Mouse (Mus musculus) midbrain, embryonic 15.5 days (tissue): Measurements from ENCODE around the gene Galnt10. TPM values are rescaled to one million over a fixed set of nuclear protein-coding genes. Genes with fewer than 3 reads are reported as not detected.

Source experiments
- ATAC-seq: fragments of 200-750 bp; cut with Nextera tagmentation; replicated peaks from 2 replicates; pipeline ENCODE4 v1.8.0; 2017; ENCODE audit warnings: moderate TSS enrichment
- H3K27ac ChIP-seq: fragments of 300-500 bp; sonication (generic); 2 replicates; pipeline ENCODE4 v1.5.1; 2015; ENCODE audit warnings: mild to moderate bottlenecking, inconsistent platforms
- H3K27me3 ChIP-seq: fragments of 300-500 bp; sonication (generic); replicated peaks from 2 replicates; pipeline ENCODE4 v1.6.1; 2015; ENCODE audit warnings: inconsistent platforms
- H3K36me3 ChIP-seq: fragments of 300-500 bp; sonication (generic); replicated peaks from 2 replicates; pipeline ENCODE4 v1.6.1; 2015; ENCODE audit warnings: inconsistent platforms
- H3K4me1 ChIP-seq: fragments of 300-500 bp; sonication (generic); 2 replicates; pipeline ENCODE4 v1.6.1; 2015; ENCODE audit warnings: inconsistent platforms
- H3K4me2 ChIP-seq: fragments of 300-500 bp; sonication (generic); 2 replicates; pipeline ENCODE4 v1.6.1; 2015; ENCODE audit warnings: inconsistent platforms, mild to moderate bottlenecking, moderate library complexity
- H3K4me3 ChIP-seq: fragments of 300-500 bp; sonication (generic); 2 replicates; pipeline ENCODE4 v1.5.1; 2015; ENCODE audit warnings: mild to moderate bottlenecking, inconsistent platforms
- H3K9ac ChIP-seq: fragments of 300-500 bp; sonication (generic); 2 replicates; pipeline ENCODE4 v1.6.1; 2015; ENCODE audit warnings: mild to moderate bottlenecking, inconsistent platforms
- H3K9me3 ChIP-seq: fragments of 300-500 bp; sonication (generic); 2 replicates; pipeline ENCODE4 v1.6.1; 2016; ENCODE audit warnings: inconsistent platforms
- WGBS: fragments of 180-500 bp; shearing (Covaris S2); methylation state at CpG from one replicate; pipeline ENCODE4 v1.1.7; 2015; ENCODE audit warnings: mixed read lengths; 5-methylcytosine and 5-hydroxymethylcytosine counted together
- polyA plus RNA-seq: library from polyadenylated mRNA; unstranded; fragments of >200 nt; fragmentation: Nextera tagmentation; extraction: Ambion mirVana; gene quantifications from 2 replicates; pipeline ENCODE4 v1.2.1, GENCODE M21; 2015

Gene Galnt10
- polyA plus RNA-seq, 1 experiment from 2014 or later: 16.4 TPM

GRCm38 (mm10) chr11:57652923-57653660 is 7.8 kb downstream of the Galnt10 start:
- H3K4me1 ChIP-seq: peaks cover 41% of the 10 kb centered on the region
- no peaks in the 10 kb centered on the region for H3K36me3 ChIP-seq
- no peak overlapping the region for H3K9ac ChIP-seq
- ATAC-seq: no peak
- no peak overlapping the region for H3K4me2 ChIP-seq
- H3K27ac ChIP-seq: no peak overlapping the region
- H3K4me3 ChIP-seq: no peak overlapping the region
- no peaks in the 10 kb centered on the region for H3K9me3 ChIP-seq
- WGBS: 84% methylated on average over 14 of the region's 14 CpGs
- H3K27me3 ChIP-seq: no peaks in the 10 kb centered on the region

DNA sequence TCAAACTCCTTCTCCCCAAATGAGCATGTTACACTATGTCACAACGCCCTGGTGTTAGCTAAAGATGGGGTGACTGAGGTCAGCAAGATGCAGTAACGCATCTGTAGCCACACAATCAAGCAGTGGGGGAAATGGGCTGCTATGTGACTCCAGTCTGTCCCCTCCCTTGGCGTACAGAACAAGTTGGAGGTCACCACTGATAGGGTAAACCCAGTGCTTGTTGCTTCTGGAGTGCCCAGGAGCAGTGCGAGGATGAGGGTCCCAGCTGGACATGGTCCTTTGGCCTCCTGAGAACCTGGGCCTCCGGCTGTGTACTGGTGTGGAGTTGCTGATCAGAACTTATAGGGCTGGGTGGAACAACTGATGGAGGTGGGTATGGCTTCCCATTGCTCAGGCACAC is 8.6 kb downstream of the Galnt10 start:
- Histone ChIP-seq H3K27me3 (no peaks in the 10 kb centered on the region), H3K9ac (no peak overlapping the region), H3K27ac (no peak overlapping the region), H3K4me2 (no peak overlapping the region), H3K4me3 (no peak overlapping the region), H3K9me3 (no peaks in the 10 kb centered on the region), H3K36me3 (no peaks in the 10 kb centered on the region), H3K4me1 (peaks cover 38% of the 10 kb centered on the region)
- no peak for ATAC-seq
- WGBS: 77% methylated on average over 5 of the region's 5 CpGs

DNA sequence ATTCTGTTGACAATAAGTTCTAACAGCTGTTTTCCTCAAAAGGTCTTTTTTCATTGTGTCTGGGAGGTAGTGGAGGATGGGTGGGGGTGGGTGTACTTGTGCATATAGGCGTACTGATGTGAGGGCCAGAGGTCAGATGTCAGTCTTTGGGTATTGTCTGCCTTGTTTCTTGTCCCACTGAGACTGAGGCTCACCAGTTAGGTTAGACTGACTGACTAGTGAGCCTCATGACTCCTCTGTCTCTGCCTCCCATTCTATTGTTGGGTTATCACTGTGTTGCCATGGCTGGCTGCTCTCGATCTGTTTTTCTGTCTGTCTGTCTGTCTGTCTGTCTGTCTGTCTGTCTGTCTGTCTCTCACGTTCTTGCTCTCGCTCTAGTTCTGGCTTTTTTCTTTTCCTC is 9.1 kb downstream of the Galnt10 start:
- Histone ChIP-seq H3K9ac (no peak overlapping the region), H3K4me3 (no peak overlapping the region), H3K27me3 (no peaks in the 10 kb centered on the region), H3K36me3 (no peaks in the 10 kb centered on the region), H3K9me3 (no peaks in the 10 kb centered on the region), H3K4me2 (no peak overlapping the region), H3K27ac (no peak overlapping the region), H3K4me1 (peaks cover 37% of the 10 kb centered on the region)
- no peak for ATAC-seq
- WGBS: 31% methylated on average over 4 of the region's 4 CpGs

DNA sequence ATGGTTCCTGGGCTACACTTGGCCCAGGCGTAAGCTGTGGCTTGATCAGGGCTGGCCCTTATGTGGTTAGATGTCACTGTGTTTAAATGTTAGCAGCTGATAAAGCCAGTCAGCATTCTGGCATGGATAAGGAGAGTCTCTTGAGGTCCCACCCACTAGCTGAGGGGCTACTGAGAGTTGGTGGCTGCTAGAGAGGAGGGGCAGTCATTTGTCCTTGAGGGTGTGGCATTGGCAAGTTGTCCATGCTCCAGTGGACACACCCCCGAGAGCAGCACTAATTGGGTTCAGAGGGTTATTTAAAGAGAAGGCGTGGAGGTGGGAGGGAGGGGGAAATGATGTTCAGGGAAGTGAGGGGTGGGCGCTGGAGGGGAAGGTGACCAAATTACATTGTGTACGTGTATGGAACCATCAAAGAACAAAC is 9.7 kb downstream of the Galnt10 start:
- no peak overlapping the region for H3K27ac ChIP-seq
- H3K4me2 ChIP-seq: no peak overlapping the region
- WGBS: 47% methylated on average over 5 of the region's 5 CpGs
- ATAC-seq: no peak
- no peaks in the 10 kb centered on the region for H3K36me3 ChIP-seq
- no peak overlapping the region for H3K9ac ChIP-seq
- H3K4me3 ChIP-seq: no peak overlapping the region
- H3K4me1 ChIP-seq: peaks cover 33% of the 10 kb centered on the region
- H3K27me3 ChIP-seq: no peaks in the 10 kb centered on the region
- H3K9me3 ChIP-seq: no peaks in the 10 kb centered on the region

GRCm38 (mm10) chr11:57655669-57656325 is 10.6 kb downstream of the Galnt10 start:
- no peaks in the 10 kb centered on the region for H3K27me3 ChIP-seq
- no peak for ATAC-seq
- no peak overlapping the region for H3K9ac ChIP-seq
- no peak overlapping the region for H3K4me2 ChIP-seq
- 57% methylated on average over 10 of the region's 10 CpGs for WGBS
- H3K27ac ChIP-seq: no peak overlapping the region
- H3K4me1 ChIP-seq: peaks cover 25% of the 10 kb centered on the region
- no peaks in the 10 kb centered on the region for H3K9me3 ChIP-seq
- no peak overlapping the region for H3K4me3 ChIP-seq
- H3K36me3 ChIP-seq: no peaks in the 10 kb centered on the region

- Histone ChIP-seq H3K4me2 (no peak overlapping the region), H3K9me3 (no peaks in the 10 kb centered on the region), H3K4me3 (no peak overlapping the region), H3K4me1 (peaks cover 16% of the 10 kb centered on the region), H3K9ac (no peak overlapping the region), H3K27me3 (no peaks in the 10 kb centered on the region), H3K27ac (no peak overlapping the region), H3K36me3 (no peaks in the 10 kb centered on the region)
- 60% methylated on average over 8 of the region's 8 CpGs for WGBS
- ATAC-seq: no peak
Measured at GRCm38 (mm10) chr11:57656602-57657275, 11.5 kb downstream of the Galnt10 start.

GRCm38 (mm10) chr11:57657370-57658072 is 12.3 kb downstream of the Galnt10 start:
- Histone ChIP-seq H3K36me3 (no peaks in the 10 kb centered on the region), H3K27me3 (no peaks in the 10 kb centered on the region), H3K4me3 (no peak overlapping the region), H3K9me3 (no peaks in the 10 kb centered on the region), H3K27ac (no peak overlapping the region), H3K4me2 (no peak overlapping the region), H3K4me1 (peaks cover 15% of the 10 kb centered on the region; the same call in 1 of the 2 replicates), H3K9ac (no peak overlapping the region)
- WGBS: 84% methylated on average over 9 of the region's 9 CpGs
- ATAC-seq: no peak

GRCm38 (mm10) chr11:57658214-57658613 is 13.0 kb downstream of the Galnt10 start:
- no peak overlapping the region for H3K9ac ChIP-seq
- H3K4me3 ChIP-seq: no peak overlapping the region
- H3K36me3 ChIP-seq: no peaks in the 10 kb centered on the region
- H3K4me2 ChIP-seq: no peak overlapping the region
- no peaks in the 10 kb centered on the region for H3K9me3 ChIP-seq
- 89% methylated on average over 3 of the region's 3 CpGs for WGBS
- ATAC-seq: no peak
- H3K27me3 ChIP-seq: no peaks in the 10 kb centered on the region
- H3K27ac ChIP-seq: no peak overlapping the region
- H3K4me1 ChIP-seq: peaks cover 21% of the 10 kb centered on the region

- Histone ChIP-seq H3K4me1 (peaks cover 23% of the 10 kb centered on the region), H3K27ac (no peak overlapping the region), H3K4me2 (no peak overlapping the region), H3K9ac (no peak overlapping the region), H3K27me3 (no peaks in the 10 kb centered on the region), H3K9me3 (no peaks in the 10 kb centered on the region), H3K36me3 (no peaks in the 10 kb centered on the region), H3K4me3 (no peak overlapping the region)
- no peak for ATAC-seq
- WGBS: 92% methylated on average over 6 of the region's 6 CpGs
Measured at GRCm38 (mm10) chr11:57658751-57659150, 13.5 kb downstream of the Galnt10 start.

- no peak for ATAC-seq
- Histone ChIP-seq H3K4me3 (no peak overlapping the region), H3K4me1 (peaks cover 23% of the 10 kb centered on the region), H3K27ac (no peak overlapping the region), H3K4me2 (no peak overlapping the region), H3K36me3 (no peaks in the 10 kb centered on the region), H3K27me3 (no peaks in the 10 kb centered on the region), H3K9me3 (no peaks in the 10 kb centered on the region), H3K9ac (no peak overlapping the region)
- WGBS: 96% methylated on average over 4 of the region's 4 CpGs
Measured at GRCm38 (mm10) chr11:57660156-57660555, 14.9 kb downstream of the Galnt10 start.

- WGBS: 71% methylated on average over 5 of the region's 5 CpGs
- H3K9me3 ChIP-seq: no peaks in the 10 kb centered on the region
- H3K27ac ChIP-seq: no peak overlapping the region
- H3K36me3 ChIP-seq: no peaks in the 10 kb centered on the region
- H3K9ac ChIP-seq: no peak overlapping the region
- H3K4me2 ChIP-seq: no peak overlapping the region
- no peaks in the 10 kb centered on the region for H3K27me3 ChIP-seq
- H3K4me1 ChIP-seq: peaks cover 23% of the 10 kb centered on the region
- no peak overlapping the region for H3K4me3 ChIP-seq
- ATAC-seq: no peak
Measured at GRCm38 (mm10) chr11:57660814-57661213, 15.6 kb downstream of the Galnt10 start.
